Mouse (Mus musculus): Measurements from ENCODE around the gene Dcaf8.

- no peak for TF ChIP-seq CTCF (conservative IDR thresholded peaks at IDR 0.05; ENCODE audit: low read length)
- no peak for TF ChIP-seq POU5F1 (IDR thresholded peaks at IDR 0.05; ENCODE audit: borderline replicate concordance, low read length)
- no peak for TF ChIP-seq NANOG (IDR thresholded peaks at IDR 0.05; ENCODE audit: borderline replicate concordance, low read length)
These were observed 93.2 kb downstream of the Dcaf8 start for GRCm38 (mm10) chr1:172240945-172241708.

Measured in E14TG2a.4 (cell line).